Mouse (Mus musculus): ENCODE results near the gene Creld2. TPM values are rescaled to one million over a fixed set of nuclear protein-coding genes. Genes with fewer than 3 reads are reported as not detected.
A peak's percentile ranks its signal among the peaks of the same experiment; 100 is the strongest.

The Creld2 gene
- total RNA-seq, 2 experiments from 2014 or later: 19.8 to 20.5 TPM

- peak; percentile 93 to 94 for DNase-seq (ENCODE audit: low spot score in 2 of 2)
These were observed 9.6 kb downstream of the Creld2 start for GRCm38 (mm10) chr15:88828800-88829705.

- no peak for DNase-seq (ENCODE audit: low spot score in 2 of 2)
These were observed 10.5 kb downstream of the Creld2 start for GRCm38 (mm10) chr15:88829791-88830440.

- no peak for DNase-seq (ENCODE audit: low spot score in 2 of 2)
These were observed 11.2 kb downstream of the Creld2 start for GRCm38 (mm10) chr15:88830696-88831095.

GRCm38 (mm10) chr15:88831482-88831881 lies 12.0 kb downstream of the Creld2 start:
- DNase-seq (ENCODE audit: low spot score in 2 of 2): no peak

GRCm38 (mm10) chr15:88832536-88832935 lies 13.1 kb downstream of the Creld2 start:
- no peak for DNase-seq (ENCODE audit: low spot score in 2 of 2)

GRCm38 (mm10) chr15:88836031-88836430 lies 16.6 kb downstream of the Creld2 start:
- no peak for DNase-seq (ENCODE audit: low spot score in 2 of 2)

GRCm38 (mm10) chr15:88836571-88836970 lies 17.1 kb downstream of the Creld2 start:
- DNase-seq (ENCODE audit: low spot score in 2 of 2): no peak

- DNase-seq (ENCODE audit: low spot score in 2 of 2): peak; percentile 50 to 72
These were observed 17.9 kb downstream of the Creld2 start for GRCm38 (mm10) chr15:88837199-88837932.

- no peak for DNase-seq (ENCODE audit: low spot score in 2 of 2)
These were observed 18.5 kb downstream of the Creld2 start for GRCm38 (mm10) chr15:88837977-88838376.

- peak; percentile 67 to 76 for DNase-seq (ENCODE audit: low spot score in 2 of 2)
These were observed 19.8 kb downstream of the Creld2 start for GRCm38 (mm10) chr15:88839271-88839670.

GRCm38 (mm10) chr15:88840126-88840525 lies 20.7 kb downstream of the Creld2 start:
- no peak for DNase-seq (ENCODE audit: low spot score in 2 of 2)

- no peak for DNase-seq (ENCODE audit: low spot score in 2 of 2)
These were observed 21.7 kb downstream of the Creld2 start for GRCm38 (mm10) chr15:88841160-88841559.

GRCm38 (mm10) chr15:88841580-88842299 lies 22.3 kb downstream of the Creld2 start:
- DNase-seq (ENCODE audit: low spot score in 2 of 2): no peak

GRCm38 (mm10) chr15:88842300-88842673 lies 22.8 kb downstream of the Creld2 start:
- no peak for DNase-seq (ENCODE audit: low spot score in 2 of 2)

- DNase-seq (ENCODE audit: low spot score in 2 of 2): no peak
These were observed 24.1 kb downstream of the Creld2 start for GRCm38 (mm10) chr15:88843486-88844097.

- DNase-seq (ENCODE audit: low spot score in 2 of 2): no peak
These were observed 25.5 kb downstream of the Creld2 start for GRCm38 (mm10) chr15:88844966-88845365.

- no peak for DNase-seq (ENCODE audit: low spot score in 2 of 2)
These were observed 29.2 kb downstream of the Creld2 start for GRCm38 (mm10) chr15:88848661-88849060.

GRCm38 (mm10) chr15:88849621-88850020 lies 30.2 kb downstream of the Creld2 start:
- no peak for DNase-seq (ENCODE audit: low spot score in 2 of 2)

- peak; percentile 81 to 82 for DNase-seq (ENCODE audit: low spot score in 2 of 2)
These were observed 30.8 kb downstream of the Creld2 start for GRCm38 (mm10) chr15:88850146-88850826.

- no peak for DNase-seq (ENCODE audit: low spot score in 2 of 2)
These were observed 31.6 kb downstream of the Creld2 start for GRCm38 (mm10) chr15:88851076-88851475.

Data from layer of hippocampus, postnatal 10 days (tissue).